Mouse (Mus musculus) layer of hippocampus, postnatal 25 days (tissue): ENCODE results near the gene Inhbb. TPM values are rescaled to one million over a fixed set of nuclear protein-coding genes. Genes with fewer than 3 reads are reported as not detected.

Experiments
- DNase-seq, 2 experiments: peaks; one replicate each; pipeline ENCODE4 v3.0.0; 2022; ENCODE audit warnings: mixed read lengths in 2 of 2, low spot score in 1 of 2; ENCODE audit errors: extremely low spot score in 1 of 2
- total RNA-seq, 2 experiments: library from RNA; stranded (reverse); gene quantifications; 2 replicates each; pipeline ENCODE4 v1.2.3; 2021

Inhbb gene
- total RNA-seq = 1 to 10 TPM; 8.6 to 8.7 TPM

DNA sequence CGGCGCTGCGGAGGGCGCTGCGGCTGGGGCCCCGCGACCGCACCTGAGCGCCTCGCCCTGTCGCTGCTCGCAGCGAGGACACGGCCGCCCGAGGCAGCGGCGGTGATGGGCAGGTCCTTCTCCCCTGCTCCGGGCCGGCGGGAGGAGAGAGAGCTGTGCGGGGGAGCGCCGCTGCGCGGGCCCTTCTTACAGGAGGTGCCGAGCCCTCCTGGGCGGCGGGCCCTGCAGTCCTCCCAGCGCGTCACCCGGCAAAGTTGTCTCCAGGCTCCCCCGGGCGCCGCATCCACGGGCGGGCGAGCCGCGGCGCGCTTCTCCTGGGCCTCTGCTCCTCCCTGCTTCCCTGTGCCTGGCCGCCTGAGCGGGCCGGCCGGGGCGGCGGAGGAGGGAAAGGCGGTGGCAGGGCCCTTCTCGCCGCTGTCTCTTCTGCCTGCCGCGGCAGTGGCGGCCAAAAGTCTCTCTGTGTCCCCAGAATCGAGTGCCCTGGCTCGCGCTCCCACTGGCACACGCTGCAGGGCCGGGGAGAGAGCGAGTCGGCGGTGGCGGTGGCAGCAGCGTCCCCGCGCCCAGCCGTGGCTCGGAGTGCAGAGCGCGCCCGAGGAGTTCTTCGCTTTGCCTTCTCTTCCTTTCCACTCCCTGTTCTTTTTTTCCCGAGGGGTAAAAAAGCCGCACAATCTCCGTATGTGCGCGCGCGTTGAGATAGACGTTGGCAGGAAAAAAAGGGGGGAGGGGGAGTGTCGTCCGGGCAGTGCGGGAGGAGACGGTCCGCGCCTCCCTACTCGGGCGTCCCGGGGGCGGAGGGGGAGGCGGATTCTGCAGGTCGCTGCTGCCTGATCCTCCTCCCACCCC lies at the start of gene Inhbb:
Gene Inhbb (minus strand): TSS at position 673 of the 846 bp plus-strand sequence.
- peak in 1 of 2 experiments; percentile 51 for DNase-seq

DNA sequence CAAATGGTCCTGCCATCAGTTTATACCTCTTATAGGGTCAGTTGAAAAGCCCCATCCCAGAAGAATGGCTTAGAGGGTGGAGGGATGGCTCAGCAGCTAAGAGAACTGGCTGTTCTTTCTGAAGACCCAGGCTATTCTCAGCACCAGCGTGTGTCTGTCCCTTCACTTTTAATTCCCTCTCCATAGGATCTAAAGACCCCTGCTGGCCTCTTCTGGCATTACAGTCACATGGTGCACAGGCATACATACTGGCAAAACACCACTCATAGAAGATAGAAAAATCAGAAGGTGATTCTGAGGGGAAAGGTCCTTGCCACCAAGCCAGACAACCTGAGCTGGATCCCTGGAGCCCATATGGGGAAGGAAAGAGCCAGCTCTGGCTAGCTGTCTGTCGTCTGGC lies 41.3 kb upstream of the Inhbb start:
- peak in 1 of 2 experiments; percentile 59 for DNase-seq

GRCm38 (mm10) chr1:119460062-119460461 lies 38.0 kb upstream of the Inhbb start:
- DNase-seq = no peak

DNA sequence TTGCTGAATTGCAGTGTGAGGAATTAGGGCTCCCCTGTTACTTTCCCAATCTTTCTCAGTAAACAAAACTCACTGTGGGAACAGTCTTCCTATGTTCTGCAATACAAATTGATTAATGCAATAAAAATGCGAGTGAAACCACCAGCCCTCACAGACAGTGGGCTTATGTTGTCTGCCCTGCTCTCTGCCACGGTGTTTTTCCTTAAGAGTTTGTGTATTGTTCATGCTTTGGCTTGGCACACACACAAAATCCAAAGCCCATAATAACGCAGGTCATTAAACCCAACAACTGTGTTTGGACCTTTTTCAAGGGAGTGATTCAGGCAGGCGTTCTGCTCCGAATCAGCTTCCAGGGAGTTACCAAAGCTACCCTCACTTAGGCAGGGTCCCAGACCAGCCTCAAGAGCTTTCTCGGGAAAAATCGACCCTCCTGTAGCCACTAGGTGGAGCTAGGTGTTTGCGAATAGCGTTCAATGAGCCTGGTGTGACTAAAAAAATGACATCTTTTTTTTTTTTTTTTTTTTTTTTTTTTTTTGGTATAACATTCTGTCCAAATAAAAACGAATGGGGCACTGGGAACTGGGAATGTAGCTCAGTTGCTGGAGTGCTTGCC lies 36.1 kb upstream of the Inhbb start:
- DNase-seq = peak; percentile 54 to 71

DNA sequence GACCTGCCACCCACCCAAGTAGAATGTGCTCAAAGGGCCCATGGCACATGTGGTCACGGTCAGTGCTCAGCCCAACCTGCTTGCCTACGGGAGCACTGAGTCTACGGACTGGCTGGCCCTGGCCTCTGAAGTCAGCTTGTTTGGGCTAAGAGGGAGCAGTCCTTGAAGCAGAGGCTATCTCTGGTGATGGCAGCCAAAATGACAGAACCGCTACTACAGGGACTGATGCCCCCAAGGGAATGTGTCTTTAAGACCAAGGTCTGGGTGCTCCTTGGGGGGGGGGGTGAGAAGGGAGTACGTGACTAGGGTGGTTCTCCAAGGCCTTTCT lies 35.4 kb upstream of the Inhbb start:
- DNase-seq = no peak

- no peak for DNase-seq
These were observed 34.9 kb upstream of the Inhbb start for GRCm38 (mm10) chr1:119456671-119457527.

DNA sequence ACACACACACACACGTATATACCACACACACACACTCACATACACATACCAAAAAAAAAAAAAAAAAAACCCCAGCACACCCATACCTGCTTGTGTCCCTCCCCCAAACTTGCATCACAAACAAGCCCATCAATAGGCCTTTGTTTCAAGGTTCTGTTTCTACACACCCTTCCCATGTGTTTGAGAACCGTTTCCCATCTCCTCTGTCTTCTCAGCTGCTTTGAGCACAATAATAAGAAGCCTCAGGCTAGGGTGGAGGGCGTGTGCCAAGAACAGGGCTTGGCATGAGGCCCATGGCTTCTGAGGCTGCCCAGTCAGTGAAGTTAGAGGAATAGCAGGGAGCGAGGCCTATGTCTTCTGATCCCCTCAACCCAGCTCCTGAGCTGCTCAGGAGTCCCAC lies 31.7 kb upstream of the Inhbb start:
- peak in 1 of 2 experiments; percentile 24 for DNase-seq

- DNase-seq = no peak
These were observed 29.4 kb upstream of the Inhbb start for GRCm38 (mm10) chr1:119451417-119451816.

GRCm38 (mm10) chr1:119450651-119451345 lies 28.8 kb upstream of the Inhbb start:
- DNase-seq = no peak

- no peak for DNase-seq
These were observed 24.8 kb upstream of the Inhbb start for GRCm38 (mm10) chr1:119446753-119447283.

GRCm38 (mm10) chr1:119443591-119444350 lies 21.7 kb upstream of the Inhbb start:
- no peak for DNase-seq

DNA sequence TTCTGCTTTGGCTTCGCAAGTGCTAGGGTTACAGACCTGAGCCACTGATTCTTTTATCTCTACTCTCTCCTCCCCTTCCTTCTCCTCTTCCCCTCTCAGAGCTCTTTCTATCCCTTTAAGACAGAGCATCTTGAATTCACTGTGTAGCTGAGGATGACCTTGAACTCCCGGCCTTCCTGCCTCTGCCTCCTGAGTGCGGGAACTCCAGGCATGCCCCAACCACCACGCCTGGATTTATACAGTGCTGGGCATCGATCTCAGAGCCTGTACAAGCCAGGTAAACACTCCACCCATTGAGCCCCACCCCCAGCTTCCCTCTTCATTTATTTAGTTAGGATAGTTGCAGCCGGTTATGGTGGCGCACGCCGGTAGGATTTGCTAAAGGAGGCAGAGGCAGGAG lies 20.9 kb upstream of the Inhbb start:
- no peak for DNase-seq

- no peak for DNase-seq
These were observed 16.1 kb upstream of the Inhbb start for GRCm38 (mm10) chr1:119438105-119438637.

GRCm38 (mm10) chr1:119437401-119437800 lies 15.4 kb upstream of the Inhbb start:
- no peak for DNase-seq

GRCm38 (mm10) chr1:119424141-119424860 lies 2.3 kb upstream of the Inhbb start:
- no peak for DNase-seq

- peak in 1 of 2 experiments; percentile 52 for DNase-seq
These were observed 1.5 kb upstream of the Inhbb start for GRCm38 (mm10) chr1:119423510-119423909.

DNA sequence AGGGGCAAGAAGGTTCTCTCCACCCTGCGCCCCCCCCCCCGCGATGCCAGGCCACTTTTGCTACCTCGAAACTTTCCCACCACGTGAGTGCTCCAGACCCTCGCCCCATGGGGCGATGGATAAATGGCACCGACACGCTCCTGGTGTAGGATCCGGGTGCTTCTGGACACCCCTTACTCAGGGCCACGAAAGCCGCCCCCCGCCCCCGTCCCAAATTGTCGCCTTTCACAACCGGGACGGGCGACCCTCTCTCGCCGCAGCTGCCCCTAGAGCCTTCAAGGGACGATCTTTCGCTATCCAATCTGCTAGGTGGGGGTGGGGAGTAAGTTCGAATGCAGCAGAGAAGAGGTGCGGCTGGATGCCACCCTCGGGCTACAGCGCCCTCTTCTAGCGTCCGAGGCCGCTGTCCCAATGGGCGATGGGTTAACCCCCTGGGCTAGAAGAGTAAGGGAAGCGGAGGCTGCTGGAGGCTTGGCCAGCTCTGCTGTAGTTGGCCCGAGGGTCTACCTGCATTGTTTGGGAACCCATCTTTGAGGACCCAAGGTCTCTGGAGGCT lies 490 bp upstream of the Inhbb start:
- no peak for DNase-seq

DNA sequence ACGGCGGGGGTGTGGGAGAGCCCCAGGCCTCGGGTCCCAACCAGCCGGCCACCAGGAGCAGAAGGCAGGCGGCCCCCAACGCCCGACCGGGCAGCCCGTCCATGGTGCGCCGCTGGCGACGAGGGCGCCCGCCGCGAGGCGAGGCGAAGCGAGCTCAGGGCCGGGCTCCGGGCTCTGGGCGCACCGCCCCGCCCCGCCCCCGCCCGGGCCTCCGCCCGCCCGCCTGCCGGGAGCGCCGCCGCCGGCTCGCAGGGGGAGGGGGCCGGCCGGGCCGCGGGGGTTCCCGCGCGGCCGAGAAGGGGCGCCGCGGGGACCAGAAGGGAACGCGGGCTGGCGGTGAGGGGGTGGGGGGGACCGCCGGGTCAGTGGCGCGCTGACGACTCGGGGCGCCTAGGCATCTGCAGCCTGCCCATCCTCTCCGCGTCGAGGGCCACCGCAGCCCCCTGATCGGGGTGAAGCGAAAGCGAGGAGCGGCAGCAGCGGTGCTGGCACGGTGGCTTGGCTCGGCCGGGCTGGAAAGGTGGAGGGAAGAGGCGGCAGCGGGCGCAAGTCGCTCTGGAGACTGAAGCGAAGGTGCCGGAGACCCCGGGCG lies 968 bp downstream of the Inhbb start:
- DNase-seq = no peak
